Mouse (Mus musculus) CD4-positive, CD25-positive, alpha-beta regulatory T cell, adult 9 weeks (primary cell): ENCODE measurements around the gene Themis2. TPM values are rescaled to one million over a fixed set of nuclear protein-coding genes. Genes with fewer than 3 reads are reported as not detected.

Experiments
- polyA plus RNA-seq: library from polyadenylated mRNA; unstranded; fragments of 100-300 nt; shearing (Covaris generic); gene quantifications from one replicate; pipeline ENCODE4 v1.2.1, GENCODE M21; 2017

Themis2 gene
- 1.7 TPM for polyA plus RNA-seq

DNA sequence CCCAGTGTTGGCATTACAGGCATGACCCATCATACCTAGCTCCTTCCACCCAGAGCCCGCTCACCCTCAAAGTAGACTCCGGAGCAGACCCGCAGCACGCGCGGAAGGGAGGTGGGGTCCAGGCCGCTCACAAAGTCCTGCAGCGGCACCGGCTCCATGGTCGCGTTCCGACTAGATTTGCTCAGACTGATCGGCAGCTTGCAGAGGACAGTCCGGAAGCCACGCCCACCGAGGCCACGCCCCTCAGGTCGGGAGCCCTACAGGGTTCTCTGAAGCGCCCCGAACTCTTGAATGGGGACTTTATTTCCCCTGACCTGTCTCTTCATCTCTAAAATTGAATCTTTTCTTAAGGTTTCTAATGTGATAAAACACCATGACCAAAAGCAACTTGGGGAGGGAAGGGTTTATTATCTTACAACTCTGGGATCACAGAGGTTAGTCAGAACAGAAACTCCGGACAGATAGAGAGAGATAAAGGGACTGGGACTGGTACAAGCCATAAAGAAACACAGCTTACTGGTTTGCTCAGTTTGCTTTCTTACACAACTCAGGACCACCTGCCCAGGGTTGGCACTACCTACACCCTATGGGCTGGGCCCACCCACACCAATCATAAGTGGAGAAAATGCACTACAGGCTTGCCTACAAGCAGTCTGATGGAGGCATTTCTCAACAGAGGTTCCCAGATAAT, at the start of gene Themis2:
TSS of gene Themis2 (minus strand) at position 192 of the 691 bp plus-strand sequence.

DNA sequence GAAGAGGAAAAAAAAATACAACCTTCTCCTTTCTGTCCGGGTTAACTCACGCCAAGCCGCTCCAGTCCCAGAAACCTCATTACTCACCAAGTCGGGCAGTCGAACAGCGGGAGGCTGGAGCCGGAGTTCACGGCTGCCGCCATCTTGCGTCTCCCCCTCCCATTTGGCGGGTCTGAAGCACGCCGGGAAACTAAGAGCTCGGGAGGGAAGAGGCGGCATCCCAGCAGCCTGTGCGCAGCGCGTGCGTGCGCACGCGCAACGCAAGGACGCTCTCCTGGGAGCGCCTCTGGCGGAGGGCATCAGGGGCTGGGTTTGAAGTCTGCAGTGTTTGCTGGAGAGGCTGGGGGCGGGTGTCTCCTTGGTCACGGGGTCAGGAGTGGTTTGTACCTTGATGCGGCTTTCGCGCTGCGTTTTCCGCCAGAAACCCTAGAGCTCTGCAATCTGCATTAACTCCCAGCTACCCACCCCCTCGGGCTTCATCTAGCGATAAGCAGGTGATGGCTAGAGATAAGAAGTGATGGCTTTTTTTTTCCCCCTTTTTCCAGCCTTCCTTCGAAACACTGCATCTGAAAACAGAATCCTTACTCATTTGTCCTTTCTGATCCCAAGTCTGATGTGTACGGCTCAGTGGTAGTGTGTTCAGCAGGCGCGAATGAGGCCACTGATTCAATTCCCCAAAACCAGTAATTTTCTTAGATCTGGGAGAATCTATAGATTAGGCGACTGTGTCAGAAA, 47.0 kb upstream of the Themis2 start, which contains the start of gene Ppp1r8:
TSS of gene Ppp1r8 (minus strand) at position 200 of the 735 bp plus-strand sequence.

DNA sequence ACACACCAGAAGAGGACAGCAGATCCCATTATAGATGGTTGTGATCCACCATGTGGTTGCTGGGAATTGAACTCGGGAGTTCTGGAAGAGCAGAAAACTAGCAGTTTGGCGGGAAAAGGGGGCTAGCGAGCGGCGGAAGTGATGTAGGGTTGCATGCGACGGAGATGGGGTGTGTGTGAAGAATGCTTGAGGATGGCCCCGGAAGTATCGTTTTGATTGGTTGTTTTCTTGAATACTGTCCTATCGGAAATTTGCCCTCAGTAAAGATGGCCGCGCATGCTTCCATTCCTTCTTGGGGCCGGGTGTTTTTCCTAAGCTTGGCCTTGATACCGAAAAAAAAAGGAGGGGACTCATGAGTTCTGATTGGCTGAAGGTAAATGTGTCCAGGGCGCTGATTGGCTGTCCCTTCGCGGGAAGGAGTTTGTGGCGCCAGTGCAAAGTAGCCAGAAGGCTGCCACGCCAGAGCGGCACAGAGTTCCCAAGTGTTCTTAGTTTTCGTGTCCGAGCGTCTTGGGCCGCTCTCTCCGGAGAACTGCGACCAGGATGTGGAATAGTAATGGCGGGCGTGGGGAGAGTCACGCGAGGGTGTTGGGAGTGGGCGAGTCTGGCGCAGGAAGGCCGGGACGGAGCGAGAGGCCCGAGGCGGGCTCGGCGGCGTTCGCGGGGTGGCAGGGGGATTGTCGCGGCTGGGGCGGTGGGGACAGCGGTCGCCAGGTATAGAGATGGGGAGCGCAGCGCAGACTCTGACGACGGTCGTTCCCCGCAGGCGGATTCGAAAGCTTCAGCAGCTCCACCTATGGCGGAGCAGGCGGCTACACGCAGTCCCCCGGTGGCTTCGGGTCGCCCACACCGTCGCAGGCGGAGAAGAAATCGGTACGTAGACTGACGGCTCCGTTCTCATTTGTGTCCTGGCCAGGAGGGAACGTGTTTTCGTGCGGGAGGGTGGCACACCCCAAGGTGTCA, 28.0 kb downstream of the Themis2 start, which contains the start of gene Rpa2:
TSS of gene Rpa2 (plus strand) at position 419 of the 963 bp plus-strand sequence.

DNA sequence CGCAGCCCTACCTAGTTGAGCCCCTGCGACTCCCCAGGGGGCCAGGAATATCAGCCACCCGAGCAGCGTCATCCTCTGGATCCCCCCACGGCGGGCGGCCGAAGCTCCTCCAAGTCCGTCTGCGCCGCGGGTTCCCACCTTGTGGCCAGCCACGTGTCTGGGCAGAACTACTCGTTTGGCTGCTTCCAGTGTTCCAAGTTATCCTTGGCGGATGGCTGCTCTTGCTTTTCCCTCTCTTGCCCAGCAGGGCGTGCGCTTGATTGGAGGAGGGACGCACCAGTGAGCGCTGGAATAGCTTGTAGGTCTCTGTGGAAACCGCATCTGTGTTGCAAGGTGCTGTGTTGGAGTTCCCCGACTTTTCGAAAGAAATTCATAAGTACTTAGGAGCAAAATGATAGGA, 39.2 kb downstream of the Themis2 start, which contains the start of gene Smpdl3b:
TSS of gene Smpdl3b (minus strand) at position 279 of the 400 bp plus-strand sequence.

DNA sequence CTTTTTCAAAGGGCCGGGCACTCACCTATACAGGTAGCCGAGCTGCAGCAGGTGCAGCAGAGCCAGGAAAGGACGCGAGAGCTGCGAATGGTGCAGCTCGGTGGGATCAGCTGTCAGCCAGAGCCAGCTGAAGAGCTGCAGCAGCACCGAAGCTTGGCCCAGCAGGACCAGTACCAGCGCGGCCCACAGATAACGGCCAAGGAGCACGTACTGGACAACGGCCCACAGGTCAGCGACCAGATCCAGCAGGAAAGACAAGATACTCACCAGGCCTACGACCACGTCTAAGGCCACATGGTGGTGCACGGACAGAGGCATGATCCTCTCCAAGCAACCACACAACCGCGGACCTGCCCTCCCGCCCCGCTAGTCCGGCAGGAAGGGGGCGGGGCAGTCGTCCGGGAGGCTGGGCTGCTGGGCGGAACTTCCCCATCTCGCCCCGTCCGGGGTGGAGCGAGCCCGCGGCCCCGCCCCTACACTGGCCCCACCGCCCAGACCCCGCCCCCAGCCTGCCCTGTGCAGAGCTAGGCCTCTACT, 64.0 kb downstream of the Themis2 start, which contains the start of gene Xkr8:
TSS of gene Xkr8 (minus strand) at position 399 of the 537 bp plus-strand sequence.

Other genes starting within 250 kb of the Themis2 start
- 0.58 TPM for gene Ptafr, start 232.3 kb downstream of the Themis2 start, polyA plus RNA-seq
- 40.7 TPM for gene Eya3, start 157.4 kb downstream of the Themis2 start, polyA plus RNA-seq
- 9.6 TPM for gene Xkr8, start 63.8 kb downstream of the Themis2 start, polyA plus RNA-seq
- gene Smpdl3b, start 39.1 kb downstream of the Themis2 start, polyA plus RNA-seq = 1.5 TPM
- 76.1 TPM for gene Rpa2, start 28.1 kb downstream of the Themis2 start, polyA plus RNA-seq
- gene Ppp1r8, start 46.8 kb upstream of the Themis2 start, polyA plus RNA-seq = 63.2 TPM
- gene Stx12, start 88.1 kb upstream of the Themis2 start, polyA plus RNA-seq = 38.0 TPM
- 20.7 TPM for gene Fam76a, start 126.2 kb upstream of the Themis2 start, polyA plus RNA-seq
- gene Fgr, start 177.7 kb upstream of the Themis2 start, polyA plus RNA-seq = 4.0 TPM
- 4.5 TPM for gene Ahdc1, start 214.9 kb upstream of the Themis2 start, polyA plus RNA-seq